Mouse (Mus musculus): Measurements from ENCODE around the gene Vps25. TPM values are rescaled to one million over a fixed set of nuclear protein-coding genes. Genes with fewer than 3 reads are reported as not detected.

Gene Vps25
- polyA plus RNA-seq, 1 experiment from 2014 or later, result 147 TPM

DNA sequence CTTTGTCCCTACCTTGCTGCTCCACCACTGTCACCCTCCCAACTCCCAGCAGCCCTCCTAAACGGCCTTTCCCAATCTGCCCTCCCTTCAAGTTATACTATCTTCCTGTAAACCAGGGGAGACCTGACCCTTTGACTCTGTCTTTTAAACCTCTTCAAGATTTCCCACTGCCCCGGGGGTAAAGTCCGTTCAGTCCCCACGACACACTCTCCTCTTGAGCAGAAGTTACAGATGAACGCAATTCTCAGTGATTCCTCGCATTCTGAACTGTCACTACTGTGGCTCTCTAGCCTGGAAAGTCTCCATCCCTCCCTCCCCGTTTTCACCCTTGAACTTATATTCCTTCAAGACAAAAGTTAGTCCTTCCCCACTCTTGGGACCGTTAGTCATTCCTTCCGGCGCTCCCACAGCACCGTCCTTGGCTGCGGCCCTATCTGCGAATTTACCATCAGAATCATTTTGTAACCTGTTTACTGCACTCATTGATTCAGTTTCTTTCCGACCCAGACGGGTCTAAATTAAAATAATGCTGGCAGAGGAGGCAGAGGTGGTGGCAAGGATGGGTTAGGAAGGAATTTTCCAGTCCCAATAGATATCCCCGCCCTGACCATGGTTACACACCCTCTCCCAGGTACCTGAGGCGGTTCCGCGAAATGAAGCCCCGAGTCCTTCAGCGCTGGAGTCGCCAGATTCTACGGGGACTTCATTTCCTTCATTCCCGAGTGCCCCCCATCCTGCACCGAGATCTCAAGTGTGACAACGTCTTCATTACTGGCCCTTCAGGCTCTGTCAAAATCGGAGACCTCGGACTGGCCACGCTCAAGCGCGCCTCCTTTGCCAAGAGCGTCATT lies 9.9 kb downstream of the Vps25 start:
- Histone ChIP-seq H3K9me3 (replicated peaks) (no peaks in the 10 kb centered on the region), H3K9ac (no peak overlapping the region), H3K36me3 (peaks cover 10% of the 10 kb centered on the region; the same call in 1 of the 2 replicates), H3K4me1 (peaks cover 69% of the 10 kb centered on the region), H3K4me3 (replicated peaks) (peak overlapping the region; percentile 68; the same call in 1 of the 2 replicates), H3K27me3 (peaks cover 37% of the 10 kb centered on the region), H3K27ac (no peak overlapping the region), H3K4me2 (peak overlapping the region; percentile 93)
- ATAC-seq (replicated peaks; ENCODE audit: low FRiP score), result no peak
- WGBS, result 18% methylated on average over 32 of the region's 32 CpGs

GRCm38 (mm10) chr11:101263989-101264280 lies 10.4 kb downstream of the Vps25 start:
- Histone ChIP-seq H3K4me2 (peak overlapping the region; percentile 93; the same call in 1 of the 2 replicates), H3K27ac (no peak overlapping the region), H3K36me3 (peaks cover 10% of the 10 kb centered on the region; the same call in 1 of the 2 replicates), H3K9me3 (replicated peaks) (no peaks in the 10 kb centered on the region), H3K4me1 (peaks cover 65% of the 10 kb centered on the region), H3K9ac (no peak overlapping the region), H3K27me3 (peaks cover 37% of the 10 kb centered on the region), H3K4me3 (replicated peaks) (no peak overlapping the region)
- ATAC-seq (replicated peaks; ENCODE audit: low FRiP score), result no peak
- whole genome bisulfite sequencing, result 41% methylated on average over 3 of the region's 3 CpGs

- ATAC-seq (replicated peaks; ENCODE audit: low FRiP score), result no peak
- peak overlapping the region; percentile 64 for H3K4me2 ChIP-seq
- H3K27me3 ChIP-seq, result peaks cover 37% of the 10 kb centered on the region
- peaks cover 10% of the 10 kb centered on the region; the same call in 1 of the 2 replicates for H3K36me3 ChIP-seq
- H3K4me1 ChIP-seq, result peaks cover 65% of the 10 kb centered on the region
- H3K4me3 ChIP-seq (replicated peaks), result peak overlapping the region; percentile 39
- no peak overlapping the region for H3K27ac ChIP-seq
- 7% methylated on average over 31 of the region's 31 CpGs for WGBS
- no peaks in the 10 kb centered on the region for H3K9me3 ChIP-seq (replicated peaks)
- peak overlapping the region; percentile 15; the same call in 1 of the 2 replicates for H3K9ac ChIP-seq
These were observed 11.5 kb downstream of the Vps25 start for GRCm38 (mm10) chr11:101264954-101265471.

- no peaks in the 10 kb centered on the region for H3K9me3 ChIP-seq (replicated peaks)
- peaks cover 10% of the 10 kb centered on the region; the same call in 1 of the 2 replicates for H3K36me3 ChIP-seq
- no peak overlapping the region for H3K4me2 ChIP-seq
- 50% methylated on average over 6 of the region's 6 CpGs for WGBS
- peaks cover 60% of the 10 kb centered on the region for H3K4me1 ChIP-seq
- no peak overlapping the region for H3K27ac ChIP-seq
- H3K27me3 ChIP-seq, result peaks cover 37% of the 10 kb centered on the region
- H3K9ac ChIP-seq, result no peak overlapping the region
- H3K4me3 ChIP-seq (replicated peaks), result no peak overlapping the region
- no peak for ATAC-seq (replicated peaks; ENCODE audit: low FRiP score)
These were observed 12.4 kb downstream of the Vps25 start for GRCm38 (mm10) chr11:101265906-101266305.

DNA sequence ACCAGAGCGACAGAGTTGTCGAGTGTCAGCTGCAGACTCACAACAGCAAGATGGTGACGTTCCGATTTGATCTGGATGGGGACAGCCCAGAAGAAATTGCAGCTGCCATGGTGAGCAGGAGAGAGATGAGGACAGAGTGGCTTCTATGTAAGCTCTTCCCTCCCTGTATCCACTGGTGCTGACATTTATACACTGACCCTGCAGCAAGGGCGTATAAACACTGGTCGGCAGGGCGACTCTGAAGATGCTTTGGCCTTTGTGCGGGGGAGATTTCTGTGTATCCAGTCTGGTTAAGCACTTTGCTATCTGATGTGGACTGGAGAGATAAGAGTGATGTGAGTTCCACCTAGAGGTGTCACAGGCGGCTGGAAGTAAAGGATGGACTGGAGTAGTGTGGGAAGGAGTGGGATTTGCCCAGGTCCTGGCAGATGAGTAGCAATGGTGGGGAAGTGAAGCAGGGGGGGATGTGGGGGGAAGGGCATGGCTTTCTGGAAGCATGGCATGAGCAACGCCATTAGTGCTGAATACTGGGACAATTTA lies 16.1 kb downstream of the Vps25 start:
- Histone ChIP-seq H3K9ac (no peak overlapping the region), H3K27ac (no peak overlapping the region), H3K4me2 (0 out of 2 replicates have a peak overlapping the region, but pooled peaks have one; percentile 14), H3K9me3 (replicated peaks) (no peaks in the 10 kb centered on the region), H3K4me1 (peaks cover 26% of the 10 kb centered on the region), H3K27me3 (peaks cover 18% of the 10 kb centered on the region), H3K36me3 (peaks cover 25% of the 10 kb centered on the region), H3K4me3 (replicated peaks) (no peak overlapping the region)
- no peak; the same call in 1 of the 2 replicates for ATAC-seq (replicated peaks; ENCODE audit: low FRiP score)
- 13% methylated on average over 10 of the region's 10 CpGs for WGBS

DNA sequence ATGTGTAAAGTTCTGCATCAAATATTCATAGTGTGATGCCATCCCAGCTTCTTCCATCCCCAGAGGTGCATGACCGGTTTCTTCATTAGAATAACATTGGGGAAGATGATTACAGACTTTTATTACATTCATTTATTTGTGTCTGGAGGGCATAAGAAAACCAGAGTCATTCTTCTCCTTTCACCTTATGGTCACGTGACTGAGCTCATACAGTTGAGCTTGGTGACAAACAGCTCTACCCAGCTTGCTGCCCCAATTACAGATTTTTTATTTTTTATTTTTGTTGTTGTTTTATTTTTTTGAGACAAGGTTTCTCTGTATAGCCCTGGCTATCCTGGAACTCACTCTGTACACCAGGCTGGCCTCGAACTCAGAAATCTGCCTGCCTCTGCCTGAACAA lies 18.9 kb downstream of the Vps25 start:
- peaks cover 37% of the 10 kb centered on the region for H3K36me3 ChIP-seq
- no peaks in the 10 kb centered on the region for H3K9me3 ChIP-seq (replicated peaks)
- H3K27me3 ChIP-seq, result no peaks in the 10 kb centered on the region
- no peak overlapping the region for H3K4me3 ChIP-seq (replicated peaks)
- H3K9ac ChIP-seq, result no peak overlapping the region
- peaks cover 35% of the 10 kb centered on the region for H3K4me1 ChIP-seq
- H3K4me2 ChIP-seq, result no peak overlapping the region
- no peak for ATAC-seq (replicated peaks; ENCODE audit: low FRiP score)
- H3K27ac ChIP-seq, result no peak overlapping the region
- WGBS, result 85% methylated on average over 3 of the region's 3 CpGs

GRCm38 (mm10) chr11:101275309-101275708 lies 21.8 kb downstream of the Vps25 start:
- 79% methylated on average over 4 of the region's 4 CpGs for WGBS
- no peaks in the 10 kb centered on the region for H3K27me3 ChIP-seq
- ATAC-seq (replicated peaks; ENCODE audit: low FRiP score), result no peak
- H3K4me1 ChIP-seq, result peaks cover 41% of the 10 kb centered on the region
- no peak overlapping the region for H3K4me3 ChIP-seq (replicated peaks)
- peaks cover 31% of the 10 kb centered on the region for H3K36me3 ChIP-seq
- no peak overlapping the region for H3K4me2 ChIP-seq
- H3K27ac ChIP-seq, result no peak overlapping the region
- no peaks in the 10 kb centered on the region for H3K9me3 ChIP-seq (replicated peaks)
- no peak overlapping the region for H3K9ac ChIP-seq

- H3K9ac ChIP-seq, result 0 out of 2 replicates have a peak overlapping the region, but pooled peaks have one; percentile 24
- WGBS, result 37% methylated on average over 27 of the region's 27 CpGs
- H3K27me3 ChIP-seq, result no peaks in the 10 kb centered on the region
- peak overlapping the region; percentile 72 for H3K4me3 ChIP-seq (replicated peaks)
- peak overlapping the region; percentile 73 for H3K4me2 ChIP-seq
- peaks cover 50% of the 10 kb centered on the region for H3K4me1 ChIP-seq
- no peak for ATAC-seq (replicated peaks; ENCODE audit: low FRiP score)
- no peaks in the 10 kb centered on the region for H3K9me3 ChIP-seq (replicated peaks)
- H3K36me3 ChIP-seq, result peaks cover 28% of the 10 kb centered on the region
- H3K27ac ChIP-seq, result peak overlapping the region; percentile 89
These were observed 23.0 kb downstream of the Vps25 start for GRCm38 (mm10) chr11:101276319-101277070.

GRCm38 (mm10) chr11:101277381-101278222 lies 24.1 kb downstream of the Vps25 start:
- Histone ChIP-seq H3K27me3 (no peaks in the 10 kb centered on the region), H3K36me3 (peaks cover 25% of the 10 kb centered on the region), H3K4me2 (peak overlapping the region; percentile 73), H3K9me3 (replicated peaks) (no peaks in the 10 kb centered on the region), H3K4me3 (replicated peaks) (peak overlapping the region; percentile 72), H3K9ac (peak overlapping the region; percentile 74; the same call in 1 of the 2 replicates), H3K27ac (peak overlapping the region; percentile 89), H3K4me1 (peaks cover 51% of the 10 kb centered on the region)
- WGBS, result 36% methylated on average over 12 of the region's 12 CpGs
- ATAC-seq (replicated peaks; ENCODE audit: low FRiP score), result peak; percentile 30

DNA sequence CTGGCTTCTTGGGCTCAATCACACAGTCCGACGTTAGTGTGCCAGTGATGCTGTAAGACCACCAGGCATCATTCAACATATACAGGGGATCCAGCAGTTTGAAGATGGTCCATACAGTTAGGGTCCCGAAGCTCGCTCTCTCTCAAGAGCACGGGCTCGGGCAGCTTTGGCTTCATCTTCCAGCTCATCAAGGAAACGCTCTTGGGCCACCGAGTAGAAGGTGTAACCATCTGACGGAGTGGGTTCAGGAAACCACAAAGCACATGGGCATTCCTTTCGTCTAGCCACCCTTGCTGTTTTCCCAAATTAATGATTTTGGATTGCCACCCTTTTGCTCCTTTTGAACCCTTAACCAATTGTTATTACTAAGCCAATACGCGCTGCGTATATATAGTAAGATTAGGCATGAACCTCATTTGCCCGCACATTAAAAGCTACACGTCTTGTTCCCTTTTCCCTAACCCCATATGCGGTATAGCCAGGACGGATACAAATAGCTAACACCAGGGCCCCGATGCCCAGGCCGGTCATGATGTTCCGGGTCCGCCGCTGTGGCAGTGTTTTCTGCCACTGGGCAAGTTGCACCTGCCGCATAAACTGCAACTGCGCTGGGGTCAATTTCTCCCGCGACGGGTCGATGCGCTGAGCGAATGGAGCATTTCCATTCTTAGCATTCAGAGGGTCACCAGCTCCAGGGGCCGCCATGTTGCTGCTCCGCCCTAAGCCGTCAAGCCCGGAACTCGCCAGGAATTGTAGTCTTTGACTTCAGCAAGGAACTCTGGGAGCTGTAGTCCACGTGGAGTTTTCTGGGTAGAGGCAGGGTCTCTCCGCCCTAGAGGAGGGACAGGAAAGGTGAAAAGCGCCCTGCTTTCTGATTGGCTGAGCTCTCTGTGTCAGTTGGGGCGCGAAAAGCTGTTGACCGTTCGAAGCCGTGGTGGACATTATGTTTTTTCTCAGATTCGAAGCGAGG lies 25.0 kb downstream of the Vps25 start, which contains the start of the genes Cntd1 and Coa3:
Gene Cntd1 (plus strand): TSS at position 790 of the 970 bp plus-strand sequence.
Gene Coa3 (minus strand): TSS at position 892 of the 970 bp plus-strand sequence.
- Histone ChIP-seq H3K4me2 (peak within 1 kb of the TSS; percentile 73), H3K4me3 (replicated peaks) (peak within 1 kb of the TSS; percentile 72), H3K9ac (peak within 1 kb of the TSS; percentile 74), H3K36me3 (peaks cover 23% of the 10 kb centered on the region), H3K9me3 (replicated peaks) (no peaks in the 10 kb centered on the region), H3K27ac (peak within 1 kb of the TSS; percentile 89), H3K4me1 (peaks cover 60% of the 10 kb centered on the region), H3K27me3 (no peaks in the 10 kb centered on the region)
- WGBS, result 7% methylated on average over 45 of the region's 45 CpGs
- peak; percentile 87 for ATAC-seq (replicated peaks; ENCODE audit: low FRiP score)
